Comparison of ENCODE assay signal across 8 mouse cellular contexts in the genomic region with DNA sequence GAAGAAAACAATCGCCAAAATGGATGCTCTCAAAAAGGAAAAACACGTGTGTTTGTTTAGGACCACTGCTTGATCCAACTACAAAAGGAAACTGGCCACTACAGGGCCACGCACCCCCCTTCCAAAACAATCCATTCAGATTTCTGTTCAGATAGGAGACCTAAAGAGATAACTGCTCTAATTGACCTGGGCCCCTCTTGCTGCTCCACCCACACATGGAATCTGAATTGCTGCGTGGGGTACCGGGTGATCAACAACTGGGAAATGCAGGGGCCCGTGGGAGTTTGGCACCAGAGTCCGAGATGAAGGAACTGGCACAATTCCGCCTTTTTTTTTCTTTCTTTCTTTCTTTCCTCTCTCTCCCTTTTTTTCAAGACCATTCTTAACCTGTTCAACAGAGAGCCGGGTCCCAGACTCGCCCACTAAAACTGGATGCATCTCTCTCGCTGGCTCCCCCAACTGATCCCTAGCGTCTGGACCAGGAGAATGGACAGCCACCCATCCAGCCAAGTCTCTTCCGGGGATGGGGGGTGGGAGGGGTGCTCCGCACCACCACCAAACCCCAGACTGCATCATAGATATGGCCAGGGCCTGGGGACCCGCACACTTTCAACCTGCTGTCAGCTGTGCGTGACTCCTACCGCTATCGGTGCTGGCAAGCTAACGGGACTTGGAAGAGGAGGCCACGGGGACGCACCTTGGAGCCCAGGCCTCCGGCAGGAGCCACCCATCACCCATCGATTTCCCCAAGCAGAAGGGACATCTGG. TPM values are rescaled to one million over a fixed set of nuclear protein-coding genes. Genes with fewer than 3 reads are reported as not detected.
DNase-seq lines count a peak whose midpoint lies in the region; ATAC-seq and TF ChIP-seq lines count a peak whose summit lies in the region.

No protein-coding gene starts in this region.

- peaks cover 50% of the 10 kb centered on the region for H3K27me3 ChIP-seq in kidney, postnatal 0 days (ENCODE audit: insufficient read depth, low read length)
- H3K27me3 ChIP-seq in heart, embryonic 16.5 days (ENCODE audit: control insufficient read depth, insufficient read depth, low read length): peaks cover 40% of the 10 kb centered on the region
- H3K27me3 ChIP-seq in megakaryocyte, embryonic 14.5 days (replicated peaks): peaks cover 47% of the 10 kb centered on the region

- H3K9ac ChIP-seq in kidney, postnatal 0 days (ENCODE audit: low read depth, low read length): no peak overlapping the region
- peak overlapping the region; percentile 60; the same call in 1 of the 2 replicates for H3K9ac ChIP-seq in heart, embryonic 16.5 days (ENCODE audit: low read length)

- TF ChIP-seq CTCF in kidney, postnatal 0 days (IDR thresholded peaks at IDR 0.05; ENCODE audit: low read depth): no peak

- no peak for ATAC-seq in kidney, postnatal 0 days (replicated peaks; ENCODE audit: low FRiP score, low read depth)
- ATAC-seq in heart, embryonic 16.5 days (replicated peaks; ENCODE audit: extremely low read depth, insufficient read depth, low FRiP score): no peak

- H3K4me2 ChIP-seq in kidney, postnatal 0 days (ENCODE audit: low read length): peak overlapping the region; percentile 90
- peak overlapping the region; percentile 88 for H3K4me2 ChIP-seq in heart, embryonic 16.5 days (ENCODE audit: low read depth, low read length)

- no peaks in the 10 kb centered on the region for H3K9me3 ChIP-seq in kidney, postnatal 0 days (replicated peaks; ENCODE audit: low read length)
- no peaks in the 10 kb centered on the region for H3K9me3 ChIP-seq in heart, embryonic 16.5 days (replicated peaks; ENCODE audit: control insufficient read depth, low read length)
- no peaks in the 10 kb centered on the region for H3K9me3 ChIP-seq in megakaryocyte, embryonic 14.5 days

- H3K27ac ChIP-seq in kidney, postnatal 0 days: no peak overlapping the region
- no peak overlapping the region for H3K27ac ChIP-seq in heart, embryonic 16.5 days (ENCODE audit: low read length)

- DNase-seq in kidney, postnatal 0 days (ENCODE audit: low spot score): no peak
- no peak for DNase-seq in kidney, adult 11 months
- peak; percentile 53 for DNase-seq in adipocyte (ENCODE audit: low spot score)
- DNase-seq in frontal cortex, postnatal 36 days (ENCODE audit: low spot score in 2 of 2): no peak
- DNase-seq in lung, adult 18-20 months: no peak
- no peak for DNase-seq in gastrocnemius, adult 8-10 months (ENCODE audit: low spot score in 2 of 2)

- no peaks in the 10 kb centered on the region for H3K36me3 ChIP-seq in kidney, postnatal 0 days (ENCODE audit: insufficient read depth, low read length)
- no peaks in the 10 kb centered on the region for H3K36me3 ChIP-seq in heart, embryonic 16.5 days (ENCODE audit: control insufficient read depth, insufficient read depth)
- H3K36me3 ChIP-seq in megakaryocyte, embryonic 14.5 days (replicated peaks; ENCODE audit: low read length): no peaks in the 10 kb centered on the region

- H3K4me3 ChIP-seq in kidney, postnatal 0 days (replicated peaks; ENCODE audit: low read depth, low read length): peak overlapping the region; percentile 71
- H3K4me3 ChIP-seq in heart, embryonic 16.5 days (ENCODE audit: low read length): peak overlapping the region; percentile 75
- H3K4me3 ChIP-seq in megakaryocyte, embryonic 14.5 days (replicated peaks): peak overlapping the region; percentile 96

- H3K4me1 ChIP-seq in kidney, postnatal 0 days (replicated peaks; ENCODE audit: insufficient read depth, low read length): peaks cover 13% of the 10 kb centered on the region
- peaks cover 22% of the 10 kb centered on the region for H3K4me1 ChIP-seq in heart, embryonic 16.5 days (ENCODE audit: control insufficient read depth, insufficient read depth, low read length)
- peaks cover 40% of the 10 kb centered on the region for H3K4me1 ChIP-seq in megakaryocyte, embryonic 14.5 days

- WGBS in kidney, postnatal 0 days: 7% methylated on average over 23 of the region's 23 CpGs
- WGBS in heart, embryonic 16.5 days: 7% methylated on average over 23 of the region's 23 CpGs

RNA-seq across cellular contexts. Expression of a gene that starts 43.2 kb away (rescaled TPM):
- polyA plus RNA-seq in kidney, postnatal 0 days (2015; fragmentation: Nextera tagmentation; extraction: Ambion mirVana): 19.2 and 21.3 TPM in 2 replicates
- 21.1 and 24.3 TPM in 2 replicates for polyA plus RNA-seq in heart, embryonic 16.5 days (2015; fragmentation: Nextera tagmentation; extraction: Ambion mirVana)
- polyA plus RNA-seq in megakaryocyte, embryonic 14.5 days (2012; ENCODE audit: insufficient read depth, low replicate concordance): 11.1 and 11.4 TPM in 2 replicates
- total RNA-seq in gastrocnemius, adult 8-10 months (2022): 10 to 100 TPM in 3 of 4 experiments, 1 to 10 TPM in 1; 9.9 to 20.2 (median 15.0) TPM
